8 mouse cellular contexts compared by ENCODE assay signal in genomic region chr10:80295618-80296425, GRCm38 (mm10). TPM values are rescaled to one million over a fixed set of nuclear protein-coding genes. Genes with fewer than 3 reads are reported as not detected.
DNase-seq lines count a peak whose midpoint lies in the region; ATAC-seq and TF ChIP-seq lines count a peak whose summit lies in the region.

TSS of gene Apc2 (plus strand) at chr10:80295977.

- H3K9me3 ChIP-seq in ES-E14 (ENCODE audit: control insufficient read depth, insufficient read depth, low read depth, low read length), result no peaks in the 10 kb centered on the region
- no peaks in the 10 kb centered on the region for H3K9me3 ChIP-seq in forebrain, embryonic 16.5 days (ENCODE audit: control insufficient read depth, low read length)
- no peaks in the 10 kb centered on the region for H3K9me3 ChIP-seq in neural tube, embryonic 15.5 days (replicated peaks)

- H3K36me3 ChIP-seq in ES-E14 (ENCODE audit: control insufficient read depth, insufficient read depth, low read length, poor library complexity, severe bottlenecking), result peaks cover 26% of the 10 kb centered on the region
- H3K36me3 ChIP-seq in forebrain, embryonic 16.5 days (ENCODE audit: control insufficient read depth, insufficient read depth), result peaks cover 11% of the 10 kb centered on the region
- H3K36me3 ChIP-seq in neural tube, embryonic 15.5 days, result peaks cover 15% of the 10 kb centered on the region

- H3K4me2 ChIP-seq in forebrain, embryonic 16.5 days (ENCODE audit: low read length), result peak within 1 kb of the TSS; percentile 55
- peak within 1 kb of the TSS; percentile 85 for H3K4me2 ChIP-seq in neural tube, embryonic 15.5 days

- WGBS in forebrain, embryonic 16.5 days, result under 1% methylated on average over 26 of the region's 26 CpGs
- under 1% methylated on average over 26 of the region's 26 CpGs for WGBS in neural tube, embryonic 15.5 days

- intact Hi-C loops in heart, postnatal 36 days (cut with DNase I), result loop anchor here (1.0 to 2.0 kb wide), 3 partner anchors 25 to 78 kb away; partner anchors contain the start of genes 2310011J03Rik and Adamtsl5

- no peaks in the 10 kb centered on the region for H3K27me3 ChIP-seq in forebrain, embryonic 16.5 days (replicated peaks; ENCODE audit: control insufficient read depth, insufficient read depth, low read length)
- H3K27me3 ChIP-seq in neural tube, embryonic 15.5 days (replicated peaks), result no peaks in the 10 kb centered on the region

- H3K27ac ChIP-seq in ES-E14 (ENCODE audit: insufficient read depth, low read depth, low read length, poor library complexity, severe bottlenecking), result no peak within 1 kb of the TSS
- peak within 1 kb of the TSS; percentile 83 for H3K27ac ChIP-seq in forebrain, embryonic 16.5 days (ENCODE audit: low read length)
- H3K27ac ChIP-seq in neural tube, embryonic 15.5 days (replicated peaks), result peak within 1 kb of the TSS; percentile 93

- H3K4me3 ChIP-seq in ES-E14 (ENCODE audit: insufficient read depth in 1 of 2, low read depth in 1 of 2, low read length in 2 of 2, poor library complexity in 1 of 2, severe bottlenecking in 1 of 2), result peak within 1 kb of the TSS; percentile 43 to 48
- peak within 1 kb of the TSS; percentile 43 for H3K4me3 ChIP-seq in forebrain, embryonic 16.5 days (replicated peaks; ENCODE audit: low read length)
- peak within 1 kb of the TSS; percentile 47 for H3K4me3 ChIP-seq in neural tube, embryonic 15.5 days (replicated peaks)

- peak; percentile 59 for ATAC-seq in forebrain, embryonic 16.5 days
- ATAC-seq in neural tube, embryonic 15.5 days (ENCODE audit: low FRiP score), result peak; percentile 71

- DNase-seq in ES-E14 (ENCODE audit: low read depth, low spot score), result peak; percentile 66
- DNase-seq in cerebellum, adult 18-20 months, result peak; percentile 81 to 88
- peak; percentile 71 to 81 for DNase-seq in heart, postnatal 36 days
- peak; percentile 73 to 87 for DNase-seq in layer of hippocampus, adult 18-20 months (ENCODE audit: low spot score in 2 of 2)
- peak; percentile 69 to 71 for DNase-seq in lung, adult 18-20 months
- peak; percentile 78 for DNase-seq in testis, postnatal 10 days (ENCODE audit: low spot score)

- in situ Hi-C loops in ES-E14 (cut with MboI; ENCODE audit: low sequenced_read_pairs in 2 of 2, unreplicated experiment in 2 of 2), result no loop called here

- peaks cover 0 to 17% of the 10 kb centered on the region in 2 experiments; a peak in 2 of 4 replicates for H3K4me1 ChIP-seq in ES-E14 (ENCODE audit: control insufficient read depth in 2 of 2, insufficient read depth in 2 of 2, low read length in 2 of 2, poor library complexity in 1 of 2)
- H3K4me1 ChIP-seq in forebrain, embryonic 16.5 days (replicated peaks; ENCODE audit: control insufficient read depth, insufficient read depth, low read length), result peaks cover 59% of the 10 kb centered on the region
- peaks cover 79% of the 10 kb centered on the region for H3K4me1 ChIP-seq in neural tube, embryonic 15.5 days

- no peak within 1 kb of the TSS; the same call in 1 of the 2 replicates for H3K9ac ChIP-seq in ES-E14 (ENCODE audit: insufficient read depth, low read depth, low read length, poor library complexity, severe bottlenecking)
- H3K9ac ChIP-seq in forebrain, embryonic 16.5 days (replicated peaks; ENCODE audit: low read depth, low read length), result peak within 1 kb of the TSS; percentile 46
- H3K9ac ChIP-seq in neural tube, embryonic 15.5 days (replicated peaks), result peak within 1 kb of the TSS; percentile 58

TF ChIP-seq in ES-E14, 5 proteins besides CTCF, POLR2A, EP300 and RAD21:
- no peak for TF ChIP-seq ZNF384 (IDR thresholded peaks at IDR 0.05; ENCODE audit: low read depth, low read length)
- no peak for TF ChIP-seq CHD2 (IDR thresholded peaks at IDR 0.05; ENCODE audit: low read depth, low read length)
- TF ChIP-seq MAFK (IDR thresholded peaks at IDR 0.05; ENCODE audit: insufficient read depth, low read depth, low read length), result no peak
- TF ChIP-seq HCFC1 (IDR thresholded peaks at IDR 0.05; ENCODE audit: borderline replicate concordance, insufficient read depth, low read length), result no peak
- no peak for TF ChIP-seq ZC3H11A (IDR thresholded peaks at IDR 0.05; ENCODE audit: borderline replicate concordance, low read depth, low read length)

RNA-seq across cellular contexts. Expression of gene Apc2, which starts in this region (rescaled TPM):
- 4.4 and 4.6 TPM in 2 replicates for total RNA-seq in ES-E14 (2012; rRNA removed)
- 222 and 234 TPM in 2 replicates for polyA plus RNA-seq in forebrain, embryonic 16.5 days (2015; fragmentation: Nextera tagmentation; extraction: Ambion mirVana)
- total RNA-seq in heart, postnatal 36 days (2021), result 1 to 10 TPM; 2.1 to 3.7 TPM
- 10 to 100 TPM; 94.5 to 95.5 TPM for total RNA-seq in layer of hippocampus, adult 18-20 months (2021)
- polyA plus RNA-seq in neural tube, embryonic 15.5 days (2015; fragmentation: Nextera tagmentation; extraction: Ambion mirVana), result 122 and 144 TPM in 2 replicates

Comparison
In these comparisons a context has a peak if more than half of its experiments do, and no peak if none do; other contexts are left out.
1. RNA of gene Apc2 (total RNA-seq): 94.5 to 95.5 TPM in layer of hippocampus, adult 18-20 months; 4.4 to 4.6 TPM in ES-E14 and 2.1 to 3.7 TPM in heart, postnatal 36 days; every median in the first group is over 10 times any median in the second.
2. Peak in every context shown above with its lines, with median percentiles within 50 percentile points of each other: DNase-seq and H3K4me3 ChIP-seq.